Mouse (Mus musculus) thymus, adult 2 months (tissue): ENCODE measurements around the gene Ap5z1.

Experiments used
- CTCF ChIP-seq: fragments of 200-500 bp; IDR thresholded peaks from 2 replicates; pipeline ENCODE4 v1.5.1; 2012; ENCODE audit warnings: mild to moderate bottlenecking, control low read depth, low read length, moderate library complexity, borderline replicate concordance; ENCODE audit not compliant: control insufficient read depth, poor library complexity, insufficient read depth; ENCODE audit errors: extremely low read depth
- POLR2A ChIP-seq: fragments of 200-500 bp; IDR thresholded peaks from 2 replicates; pipeline ENCODE4 v1.6.1; 2012; ENCODE audit warnings: mild to moderate bottlenecking, low read length, control low read depth, moderate library complexity; ENCODE audit not compliant: control insufficient read depth, poor library complexity, insufficient read depth; ENCODE audit errors: extremely low read depth

- TF ChIP-seq POLR2A, result no peak
- TF ChIP-seq CTCF, result no peak
These were observed 4.6 kb downstream of the Ap5z1 start for GRCm38 (mm10) chr5:142468375-142468774.
